Mouse (Mus musculus) stomach, postnatal 0 days (tissue): Measurements from ENCODE around the gene Cetn3. TPM values are rescaled to one million over a fixed set of nuclear protein-coding genes. Genes with fewer than 3 reads are reported as not detected.

Experiments used
- ATAC-seq: fragments of 200-750 bp; cut with Nextera tagmentation; 2 replicates; pipeline ENCODE4 v1.8.0; 2017; ENCODE audit not compliant: low FRiP score, low TSS enrichment
- DNase-seq: peaks from one replicate; pipeline ENCODE4 v3.0.0-alpha.2; 2016; ENCODE audit warnings: low spot score
- H3K27ac ChIP-seq: fragments of 300-500 bp; sonication (generic); replicated peaks from 2 replicates; pipeline ENCODE4 v1.5.1; 2014; ENCODE audit warnings: mild to moderate bottlenecking, control low read depth
- H3K27me3 ChIP-seq: fragments of 300-500 bp; sonication (generic); 2 replicates; pipeline ENCODE4 v1.6.1; 2014; ENCODE audit warnings: low read length; ENCODE audit not compliant: control insufficient read depth, insufficient read depth
- H3K36me3 ChIP-seq: fragments of 300-500 bp; sonication (generic); 2 replicates; pipeline ENCODE4 v1.6.1; 2014; ENCODE audit warnings: low read length, mixed read lengths; ENCODE audit not compliant: control insufficient read depth, insufficient read depth
- H3K4me1 ChIP-seq: fragments of 300-500 bp; sonication (generic); replicated peaks from 2 replicates; pipeline ENCODE4 v1.6.1; 2014; ENCODE audit warnings: antibody characterized with exemption; ENCODE audit not compliant: control insufficient read depth, insufficient read depth
- H3K4me2 ChIP-seq: fragments of 300-500 bp; sonication (generic); replicated peaks from 2 replicates; pipeline ENCODE4 v1.6.1; 2014; ENCODE audit warnings: low read depth, mild to moderate bottlenecking, control low read depth, moderate library complexity
- H3K4me3 ChIP-seq: fragments of 300-500 bp; sonication (generic); 2 replicates; pipeline ENCODE4 v1.5.1; 2014; ENCODE audit warnings: low read depth, low read length, control low read depth
- H3K9ac ChIP-seq: fragments of 300-500 bp; sonication (generic); 2 replicates; pipeline ENCODE4 v1.6.1; 2014; ENCODE audit warnings: mild to moderate bottlenecking, low read length, control low read depth, mixed read lengths
- H3K9me3 ChIP-seq: fragments of 300-500 bp; sonication (generic); 2 replicates; pipeline ENCODE4 v1.6.1; 2016; ENCODE audit warnings: low read length; ENCODE audit not compliant: control insufficient read depth
- CTCF ChIP-seq: IDR thresholded peaks from 2 replicates; pipeline ENCODE4 v1.5.1; 2016; ENCODE audit warnings: antibody characterized with exemption, low read depth, mild to moderate bottlenecking, moderate library complexity
- EP300 ChIP-seq: optimal IDR thresholded peaks from 2 replicates; pipeline ENCODE3; 2016; ENCODE audit warnings: antibody characterized with exemption
- WGBS: fragments of 180-500 bp; shearing (Covaris S2); extraction: QIAGEN DNeasy Blood & Tissue Kit; methylation state at CpG from one replicate; pipeline ENCODE4 v1.1.7; 2014; 5-methylcytosine and 5-hydroxymethylcytosine counted together
- polyA plus RNA-seq: library from polyadenylated mRNA; unstranded; fragments of >200 nt; fragmentation: Nextera tagmentation; extraction: Ambion mirVana; gene quantifications from 2 replicates; pipeline ENCODE4 v1.2.1, GENCODE M21; 2015

Cetn3 gene
- 166 and 170 TPM in 2 replicates for polyA plus RNA-seq

DNA sequence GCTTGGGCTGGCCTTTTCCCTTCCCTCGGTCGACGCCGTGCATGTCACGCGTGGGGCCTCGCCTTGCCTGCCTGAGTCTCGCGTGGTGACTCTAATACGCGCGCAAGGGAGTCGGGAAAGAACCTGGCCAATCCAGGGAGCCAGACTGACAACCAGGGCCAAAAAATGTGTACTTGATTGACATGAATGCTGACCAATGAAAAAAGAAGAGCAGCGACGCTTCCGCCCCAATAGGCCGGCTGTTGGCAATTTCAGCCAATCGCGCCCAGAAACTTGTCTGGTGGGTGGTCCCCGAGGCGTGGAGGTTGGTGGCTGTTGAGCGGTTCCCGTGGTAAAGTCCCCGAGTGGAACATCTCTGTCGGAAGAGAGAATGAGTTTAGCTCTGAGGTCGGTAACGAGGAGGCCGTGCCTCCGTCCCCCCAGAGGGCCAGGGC lies at the start of gene Cetn3:
TSS of gene Cetn3 (plus strand) at position 107 of the 434 bp plus-strand sequence.
- Histone ChIP-seq H3K4me3 (peak within 1 kb of the TSS; percentile 68), H3K27me3 (no peaks in the 10 kb centered on the region), H3K9ac (peak within 1 kb of the TSS; percentile 84), H3K4me2 (peak within 1 kb of the TSS; percentile 56), H3K4me1 (peaks cover 3% of the 10 kb centered on the region; the same call in 1 of the 2 replicates), H3K27ac (peak within 1 kb of the TSS; percentile 99), H3K36me3 (0 out of 2 replicates have a peak, but pooled peaks cover 4% of the 10 kb centered on the region), H3K9me3 (no peaks in the 10 kb centered on the region)
- TF ChIP-seq EP300 = no peak
- no peak for TF ChIP-seq CTCF
- DNase-seq (peak; percentile 92), ATAC-seq (peak; percentile 94)
- WGBS = under 1% methylated on average over 29 of the region's 29 CpGs

- H3K4me1 ChIP-seq = no peaks in the 10 kb centered on the region
- WGBS = 66% methylated on average over 5 of the region's 5 CpGs
- H3K27me3 ChIP-seq = no peaks in the 10 kb centered on the region
- H3K27ac ChIP-seq = no peak overlapping the region
- no peaks in the 10 kb centered on the region for H3K36me3 ChIP-seq
- no peak overlapping the region for H3K4me2 ChIP-seq
- no peak overlapping the region for H3K4me3 ChIP-seq
- ATAC-seq (no peak), DNase-seq (no peak)
- no peak for TF ChIP-seq EP300
- H3K9ac ChIP-seq = no peak overlapping the region
- no peaks in the 10 kb centered on the region for H3K9me3 ChIP-seq
Measured at GRCm38 (mm10) chr13:81736606-81737005, 46.3 kb upstream of the Cetn3 start.

DNA sequence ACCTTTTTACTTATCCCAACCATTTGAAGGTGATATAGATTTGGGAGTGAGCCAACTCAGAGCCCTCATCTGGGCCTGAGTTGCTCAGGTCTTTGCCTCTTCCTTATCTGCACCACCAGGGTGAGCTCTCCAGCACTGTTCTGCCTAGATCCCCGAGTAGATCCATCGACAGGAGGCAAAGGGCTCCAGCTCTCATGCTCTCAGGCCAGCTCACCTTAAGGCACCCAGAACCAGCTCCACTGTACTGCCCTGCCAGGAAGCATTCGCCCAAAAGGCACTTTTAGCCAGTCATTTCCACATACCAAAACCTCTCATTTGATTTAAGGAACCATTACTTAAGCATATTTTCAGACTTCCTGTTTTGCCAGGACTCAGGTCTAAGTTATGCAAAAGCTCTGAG lies 42.0 kb upstream of the Cetn3 start:
- Histone ChIP-seq H3K27me3 (no peaks in the 10 kb centered on the region), H3K36me3 (no peaks in the 10 kb centered on the region), H3K9ac (no peak overlapping the region), H3K27ac (no peak overlapping the region), H3K9me3 (no peaks in the 10 kb centered on the region), H3K4me3 (no peak overlapping the region), H3K4me2 (no peak overlapping the region), H3K4me1 (no peaks in the 10 kb centered on the region)
- TF ChIP-seq CTCF (0 out of 2 replicates have a peak, but pooled peaks have one; percentile 26), EP300 (no peak)
- ATAC-seq (no peak), DNase-seq (no peak)
- 48% methylated on average over 3 of the region's 3 CpGs for WGBS

DNA sequence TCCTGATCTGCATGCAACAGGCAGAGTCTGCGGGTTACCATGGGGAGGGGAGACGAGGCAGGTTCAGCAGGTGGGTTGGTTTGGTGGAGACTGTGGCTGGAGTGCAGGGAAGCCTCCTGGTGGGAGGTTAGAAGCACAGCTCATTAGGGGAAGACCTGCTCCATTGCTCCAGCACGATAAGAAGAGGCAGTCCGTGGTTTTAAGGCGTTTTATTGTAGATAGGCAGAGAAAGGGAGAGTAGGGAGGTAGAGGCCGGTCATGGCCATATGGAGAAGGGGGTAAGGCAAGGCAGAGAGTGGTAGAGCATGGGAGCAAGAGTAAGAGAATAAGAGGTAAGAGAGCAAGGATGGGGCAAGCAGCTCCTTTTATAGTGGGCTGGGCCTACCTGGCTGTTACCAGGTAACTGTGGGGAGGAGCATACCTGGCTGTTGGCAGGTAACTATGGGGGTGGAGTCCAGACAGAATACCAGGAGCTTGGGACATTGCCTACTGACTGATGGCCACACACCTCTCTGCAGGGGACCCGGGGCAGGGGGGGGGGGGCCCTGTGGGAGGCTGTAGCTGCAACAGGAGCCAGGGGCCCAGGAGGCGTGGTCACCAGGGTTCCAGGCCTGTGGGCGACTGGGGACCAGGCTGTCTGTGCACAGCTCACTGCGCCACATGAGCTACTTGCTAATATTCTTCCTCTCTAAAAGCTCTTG lies 39.3 kb upstream of the Cetn3 start:
- Histone ChIP-seq H3K4me2 (no peak overlapping the region), H3K36me3 (no peaks in the 10 kb centered on the region), H3K27me3 (no peaks in the 10 kb centered on the region), H3K4me3 (no peak overlapping the region), H3K9ac (no peak overlapping the region), H3K4me1 (no peaks in the 10 kb centered on the region), H3K9me3 (no peaks in the 10 kb centered on the region), H3K27ac (no peak overlapping the region)
- DNase-seq (no peak), ATAC-seq (0 out of 2 replicates have a peak, but pooled peaks have one; percentile 40)
- 48% methylated on average over 10 of the region's 10 CpGs for WGBS
- TF ChIP-seq EP300 = no peak
- no peak for TF ChIP-seq CTCF

DNA sequence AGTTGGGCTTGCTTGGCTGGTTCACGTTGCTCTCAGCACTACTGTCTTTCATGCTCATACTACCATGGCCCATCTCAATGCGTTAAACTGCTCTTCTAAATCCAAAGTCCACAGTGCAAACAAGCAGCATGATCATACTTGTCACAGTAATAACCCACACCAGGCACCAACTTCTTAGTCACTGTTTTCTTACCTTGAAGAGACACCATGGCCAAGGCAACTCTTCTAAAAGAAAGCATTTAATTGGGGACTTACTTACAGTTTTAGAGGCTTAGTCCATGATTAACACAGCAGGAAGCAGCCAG lies 38.8 kb upstream of the Cetn3 start:
- Histone ChIP-seq H3K4me2 (no peak overlapping the region), H3K9ac (no peak overlapping the region), H3K27ac (no peak overlapping the region), H3K36me3 (no peaks in the 10 kb centered on the region), H3K4me1 (no peaks in the 10 kb centered on the region), H3K9me3 (no peaks in the 10 kb centered on the region), H3K27me3 (no peaks in the 10 kb centered on the region), H3K4me3 (no peak overlapping the region)
- DNase-seq (no peak), ATAC-seq (no peak)
- TF ChIP-seq EP300 = no peak
- TF ChIP-seq CTCF = no peak
- WGBS = 41% methylated on average over 2 of the region's 2 CpGs

- Histone ChIP-seq H3K4me1 (no peaks in the 10 kb centered on the region), H3K36me3 (no peaks in the 10 kb centered on the region), H3K27ac (no peak overlapping the region), H3K9me3 (no peaks in the 10 kb centered on the region), H3K27me3 (no peaks in the 10 kb centered on the region), H3K9ac (no peak overlapping the region), H3K4me3 (no peak overlapping the region), H3K4me2 (no peak overlapping the region)
- ATAC-seq (no peak), DNase-seq (no peak)
- TF ChIP-seq EP300 (no peak), CTCF (no peak)
Measured at GRCm38 (mm10) chr13:81754878-81755277, 28.0 kb upstream of the Cetn3 start.
